Mouse (Mus musculus): ENCODE data around the gene Dlx2. TPM values are rescaled to one million over a fixed set of nuclear protein-coding genes. Genes with fewer than 3 reads are reported as not detected.

Gene Dlx2
- total RNA-seq, 2 experiments from 2014 or later, result not detected

- ATAC-seq (replicated peaks; ENCODE audit: low FRiP score, poor library complexity, severe bottlenecking), result no peak
Observed at GRCm38 (mm10) chr2:71517466-71518099, 29.0 kb downstream of the Dlx2 start.

GRCm38 (mm10) chr2:71516995-71517394, 29.6 kb downstream of the Dlx2 start:
- ATAC-seq (replicated peaks; ENCODE audit: low FRiP score, poor library complexity, severe bottlenecking), result no peak

DNA sequence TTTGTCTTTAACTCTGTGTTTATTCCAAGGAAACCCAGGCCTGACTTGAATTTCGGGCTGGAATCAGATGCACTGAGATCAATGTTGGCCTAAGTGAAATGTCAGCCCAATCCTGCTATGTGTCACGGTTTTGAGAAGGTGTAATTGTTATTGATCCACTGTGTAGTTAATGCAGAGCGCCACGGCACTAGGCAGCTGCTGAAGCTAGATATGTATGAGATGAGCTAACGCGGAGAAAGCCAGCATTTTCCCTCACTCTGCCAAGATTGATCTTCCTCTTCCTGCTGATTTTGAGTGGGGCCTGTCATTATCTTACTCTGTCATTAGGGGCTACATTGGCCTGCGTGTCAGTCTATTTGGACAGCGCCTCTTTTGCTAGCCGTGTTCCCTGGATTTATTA, 34.2 kb downstream of the Dlx2 start:
- no peak for ATAC-seq (replicated peaks; ENCODE audit: low FRiP score, poor library complexity, severe bottlenecking)

GRCm38 (mm10) chr2:71511209-71511608, 35.3 kb downstream of the Dlx2 start:
- no peak for ATAC-seq (replicated peaks; ENCODE audit: low FRiP score, poor library complexity, severe bottlenecking)

DNA sequence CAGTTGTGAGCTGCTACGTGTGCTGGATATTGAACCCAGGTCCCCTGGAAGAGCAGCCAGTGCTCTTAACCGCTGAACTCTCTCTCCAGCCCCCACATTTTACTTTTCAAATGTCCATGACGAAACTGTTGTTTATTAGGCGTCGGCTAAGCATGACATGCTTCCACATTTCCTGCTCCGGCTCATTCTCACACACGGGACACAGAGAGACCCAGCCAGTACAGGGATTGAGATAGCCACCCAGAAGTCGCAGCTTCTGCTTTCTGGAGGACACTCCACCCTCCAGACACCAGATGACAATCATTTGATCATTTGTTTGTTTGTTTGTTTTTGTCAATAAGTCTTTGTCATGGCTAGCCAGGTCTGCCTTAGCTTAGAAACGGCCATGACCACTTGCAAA, 41.7 kb downstream of the Dlx2 start:
- ATAC-seq (replicated peaks; ENCODE audit: low FRiP score, poor library complexity, severe bottlenecking), result no peak

DNA sequence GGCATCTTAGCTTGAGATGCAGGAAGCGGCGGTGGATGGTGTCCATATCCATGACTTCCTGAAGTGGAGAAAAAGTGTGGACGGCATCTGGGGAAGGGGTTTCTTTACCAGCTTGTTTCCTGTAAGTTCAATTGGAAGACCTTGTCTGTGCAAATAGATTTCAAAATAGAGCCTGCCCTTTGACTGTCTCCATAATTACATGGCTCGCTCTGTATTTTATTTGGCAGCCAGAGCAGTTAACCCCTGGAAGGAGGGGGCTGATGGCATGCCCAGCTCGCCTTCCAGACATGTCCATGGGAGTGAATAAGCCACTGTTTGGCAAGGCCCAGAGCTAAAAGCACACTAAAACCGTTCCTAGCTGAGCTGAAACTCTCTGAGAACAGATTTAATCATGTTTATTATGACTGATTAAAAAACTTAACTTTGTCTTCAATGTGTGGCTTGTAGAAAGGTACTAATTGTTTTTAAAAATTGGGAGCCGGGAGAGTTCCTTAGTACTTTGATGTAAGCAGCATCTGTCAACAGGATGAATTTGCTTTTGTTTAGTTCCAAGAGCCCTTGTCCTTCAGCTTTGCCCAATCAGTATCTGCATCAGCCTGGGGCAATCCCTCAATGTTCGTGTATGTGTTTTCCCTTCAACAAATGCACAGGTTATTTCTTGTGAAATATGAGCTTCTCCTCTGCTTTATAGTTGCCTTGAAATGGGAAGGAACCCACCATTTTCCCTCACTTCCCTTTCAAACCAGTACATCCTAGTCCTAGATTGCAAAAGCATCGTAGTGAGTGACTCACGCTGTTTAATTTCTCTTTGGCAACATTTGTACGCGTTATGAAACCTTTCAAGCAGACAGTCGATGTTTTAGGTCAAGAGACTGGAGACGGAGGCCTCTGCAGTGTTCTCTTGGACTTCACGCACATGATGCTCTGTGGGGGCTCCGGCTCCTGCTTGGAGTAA, 47.0 kb downstream of the Dlx2 start:
- ATAC-seq (replicated peaks; ENCODE audit: low FRiP score, poor library complexity, severe bottlenecking), result no peak

DNA sequence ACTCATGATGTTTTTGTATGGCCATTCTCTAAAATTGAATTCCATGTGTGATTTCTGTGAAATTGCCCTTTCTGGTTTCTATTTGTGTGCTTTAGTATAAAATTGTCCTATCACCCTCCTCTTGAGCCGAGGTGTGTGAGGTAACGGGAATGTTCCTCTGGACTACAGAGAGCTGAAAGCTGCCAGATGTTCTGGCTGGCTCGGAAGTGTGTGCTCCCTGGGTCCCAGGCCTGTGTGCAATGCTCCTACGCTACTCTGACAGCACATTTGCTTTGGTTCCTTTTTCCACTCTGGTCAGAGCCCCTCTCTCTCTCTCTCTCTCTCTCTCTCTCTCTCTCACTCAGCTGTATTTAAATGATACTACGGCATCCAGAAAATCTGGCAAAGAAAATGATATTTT, 49.4 kb downstream of the Dlx2 start:
- ATAC-seq (replicated peaks; ENCODE audit: low FRiP score, poor library complexity, severe bottlenecking), result no peak

DNA sequence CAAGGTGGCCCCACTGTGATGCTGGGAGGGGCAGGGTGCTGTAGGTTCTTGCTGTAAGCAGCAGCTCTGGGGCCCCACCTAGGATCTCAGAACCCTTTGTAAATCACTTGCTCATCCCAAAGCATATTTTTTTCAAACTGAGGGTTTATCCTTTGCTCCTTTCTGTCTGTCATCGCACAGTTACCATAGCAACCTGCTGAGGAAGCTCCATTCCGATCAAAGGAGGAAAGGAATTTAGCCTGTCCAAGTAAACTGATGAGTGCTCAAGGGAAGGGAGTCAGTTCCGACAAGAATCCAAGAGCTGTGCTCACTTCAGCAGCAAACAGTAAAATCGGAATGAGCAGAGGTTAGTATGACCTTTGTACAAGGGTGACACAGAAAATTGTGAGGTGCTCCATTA, 51.6 kb downstream of the Dlx2 start:
- ATAC-seq (replicated peaks; ENCODE audit: low FRiP score, poor library complexity, severe bottlenecking), result no peak

GRCm38 (mm10) chr2:71494503-71494902, 52.1 kb downstream of the Dlx2 start:
- no peak for ATAC-seq (replicated peaks; ENCODE audit: low FRiP score, poor library complexity, severe bottlenecking)

Other genes starting within 250 kb of the Dlx2 start
- 11.2 and 18.0 TPM in 2 replicates for gene Slc25a12, start 179.0 kb downstream of the Dlx2 start, total RNA-seq (2015; ENCODE audit: low replicate concordance)
- 15.8 and 25.6 TPM in 2 replicates for gene Slc25a12, start 179.0 kb downstream of the Dlx2 start, total RNA-seq (2017; ENCODE audit: low replicate concordance)
- gene Hat1, start 157.8 kb downstream of the Dlx2 start, total RNA-seq (2015; ENCODE audit: low replicate concordance), result 85.9 and 159 TPM in 2 replicates
- 84.1 and 89.0 TPM in 2 replicates for gene Hat1, start 157.8 kb downstream of the Dlx2 start, total RNA-seq (2017; ENCODE audit: low replicate concordance)
- gene Metap1d, start 93.5 kb downstream of the Dlx2 start, total RNA-seq (2015; ENCODE audit: low replicate concordance), result 13.0 and 20.9 TPM in 2 replicates
- 14.0 and 17.0 TPM in 2 replicates for gene Metap1d, start 93.5 kb downstream of the Dlx2 start, total RNA-seq (2017; ENCODE audit: low replicate concordance)
- gene Dlx1, start 18.6 kb downstream of the Dlx2 start, total RNA-seq (2015; ENCODE audit: low replicate concordance), result 2.2 TPM in 1 of 2 replicates, not detected in the other
- gene Dlx1, start 18.6 kb downstream of the Dlx2 start, total RNA-seq (2017; ENCODE audit: low replicate concordance), result not detected in 2 replicates
- gene Itga6, start 198.9 kb upstream of the Dlx2 start, total RNA-seq (2015; ENCODE audit: low replicate concordance), result 4.7 and 9.6 TPM in 2 replicates
- gene Itga6, start 198.9 kb upstream of the Dlx2 start, total RNA-seq (2017; ENCODE audit: low replicate concordance), result 3.6 and 7.6 TPM in 2 replicates

All from erythroid progenitor cell, adult 5-6 weeks (primary cell).